ENCODE assay signal across 11 mouse cellular contexts in genomic region chr7:49209526-49209925, GRCm38 (mm10).
DNase-seq lines count a peak whose midpoint lies in the region; ATAC-seq lines count a peak whose summit lies in the region.
"Had no signal": no experiment of that assay in that cellular context is flagged by ENCODE, and none has a peak within 500 bp of the region (broad histone marks: within the 10 kb centered on the region; RNA-seq: fewer than 3 reads in every experiment).

No protein-coding gene starts in this region.

- peak; percentile 4 for DNase-seq in cerebellum, adult 9-10 months
- no peak for DNase-seq in cerebellum, adult 11 months
- DNase-seq in 416B (ENCODE audit: low read depth): peak; percentile 9
- peak; percentile 73 for DNase-seq in kidney, postnatal 10 days
- no peak for DNase-seq in frontal cortex, postnatal 10 days (ENCODE audit: low spot score in 2 of 2)
- no peak for DNase-seq in cerebellum, postnatal 10 days
- DNase-seq in thymus, adult 18-20 months: no peak
- DNase-seq: right cerebral cortex, postnatal 25 days had no signal

- peak overlapping the region; percentile 30 for H3K27ac ChIP-seq in heart, embryonic 16.5 days (ENCODE audit: low read length)
- H3K27ac ChIP-seq: limb, embryonic 12.5 days; macrophage had no signal

- ATAC-seq in heart, embryonic 16.5 days (replicated peaks; ENCODE audit: extremely low read depth, insufficient read depth, low FRiP score): no peak

- no peak overlapping the region for H3K4me3 ChIP-seq in heart, embryonic 16.5 days (ENCODE audit: low read length)
- H3K4me3 ChIP-seq: limb, embryonic 12.5 days had no signal

- no peak overlapping the region for H3K4me2 ChIP-seq in heart, embryonic 16.5 days (ENCODE audit: low read depth, low read length)
- H3K4me2 ChIP-seq: limb, embryonic 12.5 days had no signal

- H3K9ac ChIP-seq in heart, embryonic 16.5 days (ENCODE audit: low read length): no peak overlapping the region
- H3K9ac ChIP-seq: limb, embryonic 12.5 days had no signal

- 80% methylated on average over 7 of the region's 7 CpGs for WGBS in heart, embryonic 16.5 days

- H3K4me1 ChIP-seq in heart, embryonic 16.5 days (ENCODE audit: control insufficient read depth, insufficient read depth, low read length): 0 out of 2 replicates have a peak, but pooled peaks cover 3% of the 10 kb centered on the region
- H3K4me1 ChIP-seq: limb, embryonic 12.5 days had no signal

- no peaks in the 10 kb centered on the region for H3K36me3 ChIP-seq in heart, embryonic 16.5 days (ENCODE audit: control insufficient read depth, insufficient read depth)
- H3K36me3 ChIP-seq: limb, embryonic 12.5 days had no signal

- no peaks in the 10 kb centered on the region for H3K27me3 ChIP-seq in heart, embryonic 16.5 days (ENCODE audit: control insufficient read depth, insufficient read depth, low read length)
- H3K27me3 ChIP-seq: limb, embryonic 12.5 days had no signal

- H3K9me3 ChIP-seq in heart, embryonic 16.5 days (replicated peaks; ENCODE audit: control insufficient read depth, low read length): 0 out of 2 replicates have a peak, but pooled peaks cover 3% of the 10 kb centered on the region
- H3K9me3 ChIP-seq: limb, embryonic 12.5 days had no signal

Comparison
In these comparisons a context has a peak if more than half of its experiments do, and no peak if none do; other contexts are left out.
1. DNase-seq: peak in cerebellum, adult 9-10 months (single experiment), 416B (single experiment) and kidney, postnatal 10 days (single experiment); none in cerebellum, adult 11 months (single experiment), frontal cortex, postnatal 10 days (0 of 2), cerebellum, postnatal 10 days (0 of 2) and thymus, adult 18-20 months (0 of 2).